Mouse (Mus musculus) hindbrain, embryonic 11.5 days (tissue): ENCODE measurements at regions not wholly inside any gene's neighbourhood (a gene's known extent, or its start where the extent isn't known, plus 50 kb on each side); places are given as distances from the start of the nearest gene placed in this dataset.

ENCODE experiments used
- ATAC-seq: fragments of 200-750 bp; cut with Nextera tagmentation; 2 replicates; pipeline ENCODE4 v1.8.0; 2017; ENCODE audit warnings: mild to moderate bottlenecking, moderate TSS enrichment, moderate library complexity; ENCODE audit not compliant: low FRiP score
- DNase-seq: peaks from one replicate; pipeline ENCODE4 v3.0.0-alpha.2; 2015; ENCODE audit warnings: low spot score
- H3K27ac ChIP-seq: fragments of 300-500 bp; sonication (generic); 2 replicates; pipeline ENCODE4 v1.5.1; 2014; ENCODE audit warnings: mild to moderate bottlenecking, low read depth, low read length
- H3K27me3 ChIP-seq: fragments of 300-500 bp; sonication (generic); 2 replicates; pipeline ENCODE4 v1.6.1; 2014; ENCODE audit warnings: mild to moderate bottlenecking, low read length, moderate library complexity, mixed read lengths; ENCODE audit not compliant: control insufficient read depth, insufficient read depth
- H3K36me3 ChIP-seq: fragments of 300-500 bp; sonication (generic); 2 replicates; pipeline ENCODE4 v1.6.1; 2014; ENCODE audit warnings: mild to moderate bottlenecking, low read length, moderate library complexity, mixed read lengths; ENCODE audit not compliant: control insufficient read depth, insufficient read depth
- H3K4me1 ChIP-seq: fragments of 300-500 bp; sonication (generic); replicated peaks from 2 replicates; pipeline ENCODE4 v1.6.1; 2014; ENCODE audit warnings: low read length, mixed read lengths; ENCODE audit not compliant: control insufficient read depth, insufficient read depth
- H3K4me2 ChIP-seq: fragments of 300-500 bp; sonication (generic); replicated peaks from 2 replicates; pipeline ENCODE4 v1.6.1; 2014; ENCODE audit warnings: mild to moderate bottlenecking, low read depth, low read length
- H3K4me3 ChIP-seq: fragments of 300-500 bp; sonication (generic); 2 replicates; pipeline ENCODE4 v1.5.1; 2014; ENCODE audit warnings: low read depth, low read length
- H3K9ac ChIP-seq: fragments of 300-500 bp; sonication (generic); 2 replicates; pipeline ENCODE4 v1.6.1; 2014; ENCODE audit warnings: low read depth, low read length
- H3K9me3 ChIP-seq: fragments of 300-500 bp; sonication (generic); 2 replicates; pipeline ENCODE4 v1.6.1; 2016; ENCODE audit warnings: low read length; ENCODE audit not compliant: control insufficient read depth
- WGBS: fragments of 180-500 bp; shearing (Covaris S2); extraction: QIAGEN DNeasy Blood & Tissue Kit; methylation state at CpG from one replicate; pipeline ENCODE4 v1.1.7; 2014; 5-methylcytosine and 5-hydroxymethylcytosine counted together

- no peaks in the 10 kb centered on the region for H3K4me1 ChIP-seq
- no peak overlapping the region for H3K27ac ChIP-seq
- DNase-seq = no peak
- ATAC-seq = no peak
- no peak overlapping the region for H3K9ac ChIP-seq
- H3K36me3 ChIP-seq = no peaks in the 10 kb centered on the region
- no peak overlapping the region for H3K4me3 ChIP-seq
- H3K27me3 ChIP-seq = no peaks in the 10 kb centered on the region
- no peaks in the 10 kb centered on the region for H3K9me3 ChIP-seq
- H3K4me2 ChIP-seq = no peak overlapping the region
- 62% methylated on average over 11 of the region's 11 CpGs for WGBS
These were observed 126.0 kb downstream of the Gm10131 start for GRCm38 (mm10) chr8:33985430-33985977.

- Histone ChIP-seq H3K27ac (no peak overlapping the region), H3K9me3 (no peaks in the 10 kb centered on the region), H3K4me3 (no peak overlapping the region), H3K36me3 (no peaks in the 10 kb centered on the region), H3K4me2 (no peak overlapping the region), H3K27me3 (no peaks in the 10 kb centered on the region), H3K9ac (no peak overlapping the region), H3K4me1 (no peaks in the 10 kb centered on the region)
- DNase-seq (peak; percentile 48), ATAC-seq (no peak)
- 74% methylated on average over 4 of the region's 4 CpGs for WGBS
These were observed 129.9 kb downstream of the Gm10131 start for GRCm38 (mm10) chr8:33981629-33982028.

GRCm38 (mm10) chr8:33980999-33981398, 130.5 kb downstream of the Gm10131 start:
- no peaks in the 10 kb centered on the region for H3K4me1 ChIP-seq
- H3K4me2 ChIP-seq = no peak overlapping the region
- 65% methylated on average over 7 of the region's 7 CpGs for WGBS

More at GRCm38 (mm10) chr8:33980999-33981398, 130.5 kb downstream of the Gm10131 start:
- no peak overlapping the region for H3K4me3 ChIP-seq
- DNase-seq (no peak), ATAC-seq (no peak)
- no peaks in the 10 kb centered on the region for H3K27me3 ChIP-seq
- no peaks in the 10 kb centered on the region for H3K9me3 ChIP-seq
- H3K9ac ChIP-seq = no peak overlapping the region
- H3K27ac ChIP-seq = no peak overlapping the region
- H3K36me3 ChIP-seq = no peaks in the 10 kb centered on the region
